ENCODE assay signal across 25 mouse cellular contexts in genomic region chr7:100036495-100036894, GRCm38 (mm10). TPM values are rescaled to one million over a fixed set of nuclear protein-coding genes. Genes with fewer than 3 reads are reported as not detected.
A peak's percentile ranks its signal among the peaks of the same experiment; 100 is the strongest.
DNase-seq lines count a peak whose midpoint lies in the region; ATAC-seq and TF ChIP-seq lines count a peak whose summit lies in the region.
"Had no signal": no experiment of that assay in that cellular context is flagged by ENCODE, and none has a peak within 500 bp of the region (broad histone marks: within the 10 kb centered on the region; RNA-seq: fewer than 3 reads in every experiment).

No protein-coding gene starts in this region.

- no peaks in the 10 kb centered on the region for H3K9me3 ChIP-seq in forebrain, embryonic 14.5 days (replicated peaks; ENCODE audit: control insufficient read depth, low read length)
- no peaks in the 10 kb centered on the region for H3K9me3 ChIP-seq in forebrain, embryonic 10.5 days
- H3K9me3 ChIP-seq: embryonic facial prominence, embryonic 13.5 days; midbrain, embryonic 10.5 days had no signal

- no peaks in the 10 kb centered on the region for H3K27me3 ChIP-seq in forebrain, embryonic 14.5 days (replicated peaks; ENCODE audit: control insufficient read depth, insufficient read depth, low read length)
- H3K27me3 ChIP-seq in forebrain, embryonic 10.5 days (ENCODE audit: poor library complexity, severe bottlenecking) = peaks cover 1% of the 10 kb centered on the region
- H3K27me3 ChIP-seq: embryonic facial prominence, embryonic 13.5 days; limb, embryonic 12.5 days had no signal

- intact Hi-C loops in left cerebral cortex, postnatal 4 days (cut with DNase I) = no loop called here
- intact Hi-C loops in left cerebral cortex, adult 2 months (cut with DNase I) = no loop called here
- intact Hi-C loops in gastrocnemius, adult 2 months (cut with DNase I) = no loop called here

- 0 out of 2 replicates have a peak overlapping the region, but pooled peaks have one; percentile 30 for H3K27ac ChIP-seq in forebrain, embryonic 14.5 days (ENCODE audit: low read depth, low read length)
- no peak overlapping the region for H3K27ac ChIP-seq in forebrain, embryonic 10.5 days
- H3K27ac ChIP-seq in left cerebral cortex, adult 2 months = no peak overlapping the region
- H3K27ac ChIP-seq in gastrocnemius, adult 2 months = no peak overlapping the region
- H3K27ac ChIP-seq: embryonic facial prominence, embryonic 13.5 days; limb, embryonic 12.5 days; midbrain, embryonic 10.5 days had no signal

- no peak for TF ChIP-seq CTCF in left cerebral cortex, adult 2 months (IDR thresholded peaks at IDR 0.05)
- TF ChIP-seq CTCF in gastrocnemius, adult 2 months (IDR thresholded peaks at IDR 0.05) = no peak

- peak; percentile 38 for DNase-seq in forebrain, embryonic 14.5 days (ENCODE audit: low spot score)
- no peak for DNase-seq in forebrain, embryonic 10.5 days (ENCODE audit: extremely low spot score, low spot score)
- DNase-seq in left cerebral cortex, postnatal 4 days = peak; percentile 80
- no peak for DNase-seq in left cerebral cortex, adult 2 months (ENCODE audit: extremely low spot score in 1 of 2, low spot score in 2 of 2)
- peak; percentile 47 for DNase-seq in cerebellum, adult 9-11 months
- DNase-seq in gastrocnemius, adult 2 months = no peak
- no peak for DNase-seq in right cerebral cortex, postnatal 14 days
- DNase-seq: adrenal gland, postnatal 25 days; gastrocnemius, postnatal 10 days; kidney, adult 9 months; kidney, postnatal 14 days; liver, postnatal 0 days; right cerebral cortex, postnatal 25 days; spleen, adult 18-20 months had no signal

- no peak overlapping the region for H3K4me3 ChIP-seq in forebrain, embryonic 14.5 days (ENCODE audit: low read depth, low read length)
- no peak overlapping the region for H3K4me3 ChIP-seq in forebrain, embryonic 10.5 days
- H3K4me3 ChIP-seq in left cerebral cortex, adult 2 months = no peak overlapping the region
- H3K4me3 ChIP-seq in gastrocnemius, adult 2 months = no peak overlapping the region
- H3K4me3 ChIP-seq: embryonic facial prominence, embryonic 13.5 days; erythroblast, embryonic 14.5 days; limb, embryonic 12.5 days; midbrain, embryonic 10.5 days had no signal

- no peaks in the 10 kb centered on the region for H3K36me3 ChIP-seq in forebrain, embryonic 14.5 days (ENCODE audit: control insufficient read depth, insufficient read depth, low read length)
- H3K36me3 ChIP-seq in forebrain, embryonic 10.5 days (replicated peaks) = no peaks in the 10 kb centered on the region
- H3K36me3 ChIP-seq: embryonic facial prominence, embryonic 13.5 days; limb, embryonic 12.5 days; midbrain, embryonic 10.5 days had no signal

- WGBS in forebrain, embryonic 14.5 days = 62% methylated on average over 3 of the region's 3 CpGs
- WGBS in forebrain, embryonic 10.5 days = 86% methylated on average over 3 of the region's 3 CpGs

- H3K4me2 ChIP-seq in forebrain, embryonic 14.5 days (ENCODE audit: low read length) = no peak overlapping the region
- H3K4me2 ChIP-seq: embryonic facial prominence, embryonic 13.5 days; heart, embryonic 11.5 days; limb, embryonic 12.5 days; liver, embryonic 11.5 days had no signal

- H3K4me1 ChIP-seq in forebrain, embryonic 14.5 days (ENCODE audit: control insufficient read depth, insufficient read depth, low read length) = peaks cover 4% of the 10 kb centered on the region; the same call in 1 of the 2 replicates
- H3K4me1 ChIP-seq in forebrain, embryonic 10.5 days = peaks cover 5% of the 10 kb centered on the region; the same call in 1 of the 2 replicates

- H3K9ac ChIP-seq in forebrain, embryonic 14.5 days (ENCODE audit: low read length) = no peak overlapping the region
- H3K9ac ChIP-seq: embryonic facial prominence, embryonic 13.5 days; limb, embryonic 12.5 days; liver, postnatal 0 days had no signal

- peak; percentile 34; the same call in 1 of the 2 replicates for ATAC-seq in forebrain, embryonic 14.5 days
- ATAC-seq: intestine, embryonic 16.5 days; liver, postnatal 0 days; lung, postnatal 0 days had no signal

RNA-seq across cellular contexts. Expression of gene Chrdl2, which starts 30.5 kb away (rescaled TPM):
- polyA plus RNA-seq in forebrain, embryonic 14.5 days (2014; fragmentation: Nextera tagmentation; extraction: Ambion mirVana) = not detected in 2 replicates
- 0.41 and 0.48 TPM in 2 replicates for polyA plus RNA-seq in forebrain, embryonic 10.5 days (2016; fragmentation: Nextera tagmentation; extraction: Ambion mirVana)
- total RNA-seq in left cerebral cortex, postnatal 4 days (2021) = not detected
- under 1 TPM; 0.34 to 0.49 TPM for total RNA-seq in left cerebral cortex, adult 2 months (2021)
- total RNA-seq in gastrocnemius, adult 2 months (2021) = 1 to 10 TPM; 2.0 to 3.2 TPM
- total RNA-seq: adrenal gland, postnatal 25 days; granulocyte monocyte progenitor cell, adult 5-6 weeks; hematopoietic stem cell, adult 5-6 weeks; layer of hippocampus, adult 18-20 months had no signal
- polyA plus RNA-seq: erythroblast, embryonic 14.5 days; liver, postnatal 0 days had no signal

RNA-seq across cellular contexts. Expression of gene Rnf169, which starts 56.2 kb away (rescaled TPM):
- 3.6 and 4.9 TPM in 2 replicates for polyA plus RNA-seq in forebrain, embryonic 14.5 days (2014; fragmentation: Nextera tagmentation; extraction: Ambion mirVana)
- 4.1 and 4.2 TPM in 2 replicates for polyA plus RNA-seq in forebrain, embryonic 10.5 days (2016; fragmentation: Nextera tagmentation; extraction: Ambion mirVana)
- total RNA-seq in left cerebral cortex, postnatal 4 days (2021) = 10 to 100 TPM; 25.4 to 27.1 TPM
- total RNA-seq in left cerebral cortex, adult 2 months (2021) = 10 to 100 TPM; 49.4 to 51.3 TPM
- 1 to 10 TPM; 8.1 to 10.0 TPM for total RNA-seq in gastrocnemius, adult 2 months (2021)

Comparison
In these comparisons a context has a peak if more than half of its experiments do, and no peak if none do; other contexts are left out.
1. DNase-seq: peak in forebrain, embryonic 14.5 days (single experiment), left cerebral cortex, postnatal 4 days (single experiment) and cerebellum, adult 9-11 months (single experiment); none in forebrain, embryonic 10.5 days (single experiment), left cerebral cortex, adult 2 months (0 of 2), gastrocnemius, adult 2 months (single experiment) and right cerebral cortex, postnatal 14 days (single experiment).